Mouse (Mus musculus) thymus, adult 2 months (tissue): ENCODE results near the gene Rabep1.

Source experiments
- CTCF ChIP-seq: fragments of 200-500 bp; IDR thresholded peaks from 2 replicates; pipeline ENCODE4 v1.5.1; 2012; ENCODE audit warnings: mild to moderate bottlenecking, control low read depth, low read length, moderate library complexity, borderline replicate concordance; ENCODE audit not compliant: control insufficient read depth, poor library complexity, insufficient read depth; ENCODE audit errors: extremely low read depth
- POLR2A ChIP-seq: fragments of 200-500 bp; IDR thresholded peaks from 2 replicates; pipeline ENCODE4 v1.6.1; 2012; ENCODE audit warnings: mild to moderate bottlenecking, low read length, control low read depth, moderate library complexity; ENCODE audit not compliant: control insufficient read depth, poor library complexity, insufficient read depth; ENCODE audit errors: extremely low read depth

DNA sequence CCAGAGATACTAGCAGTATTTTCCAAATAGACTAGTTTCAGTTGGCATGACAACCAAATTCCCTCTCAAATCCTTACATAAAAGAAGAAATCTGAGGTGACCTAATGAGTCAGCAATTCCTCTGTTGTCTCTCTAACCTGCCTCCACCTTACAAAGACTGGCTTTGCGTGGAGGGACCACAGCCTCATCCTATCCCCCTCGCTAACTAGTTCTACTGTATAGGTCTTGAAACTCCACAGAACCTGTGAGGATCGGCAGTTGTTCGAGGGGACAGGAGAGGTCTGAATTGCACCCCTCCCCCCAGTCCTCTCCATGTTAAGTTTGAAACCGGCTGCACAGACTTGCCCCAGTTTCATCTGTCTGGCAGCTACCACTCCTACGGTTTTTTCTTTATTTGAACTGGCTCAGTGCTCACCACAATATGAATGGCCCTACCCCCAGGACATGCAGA lies 9.2 kb upstream of the Rabep1 start:
- TF ChIP-seq CTCF (no peak), POLR2A (no peak)
